Mouse (Mus musculus) forebrain, postnatal 0 days (tissue): ENCODE measurements around the gene Irf2bp1. TPM values are rescaled to one million over a fixed set of nuclear protein-coding genes. Genes with fewer than 3 reads are reported as not detected.
A peak's percentile ranks its signal among the peaks of the same experiment; 100 is the strongest.

Experiments
- ATAC-seq: fragments of 200-750 bp; cut with Nextera tagmentation; 2 replicates; pipeline ENCODE4 v1.8.0; 2017; ENCODE audit warnings: mild to moderate bottlenecking, moderate library complexity
- DNase-seq: peaks from one replicate; pipeline ENCODE4 v3.0.0-alpha.2; 2015
- H3K27ac ChIP-seq: fragments of 300-500 bp; sonication (generic); 2 replicates; pipeline ENCODE4 v1.5.1; 2014; ENCODE audit warnings: low read depth, mild to moderate bottlenecking, antibody characterized with exemption, low read length, moderate library complexity, mixed read lengths
- H3K27me3 ChIP-seq: fragments of 300-500 bp; sonication (generic); 2 replicates; pipeline ENCODE4 v1.6.1; 2014; ENCODE audit warnings: mild to moderate bottlenecking, low read length, mixed read lengths; ENCODE audit not compliant: insufficient read depth
- H3K36me3 ChIP-seq: fragments of 300-500 bp; sonication (generic); 2 replicates; pipeline ENCODE4 v1.6.1; 2014; ENCODE audit warnings: mild to moderate bottlenecking, moderate library complexity; ENCODE audit not compliant: insufficient read depth
- H3K4me1 ChIP-seq: fragments of 300-500 bp; sonication (generic); 2 replicates; pipeline ENCODE4 v1.6.1; 2014; ENCODE audit warnings: antibody characterized with exemption; ENCODE audit not compliant: insufficient read depth
- H3K4me2 ChIP-seq: fragments of 300-500 bp; sonication (generic); 2 replicates; pipeline ENCODE4 v1.6.1; 2014; ENCODE audit warnings: low read depth, mild to moderate bottlenecking, moderate library complexity
- H3K4me3 ChIP-seq: fragments of 300-500 bp; sonication (generic); 2 replicates; pipeline ENCODE4 v1.5.1; 2014; ENCODE audit warnings: low read depth, low read length, mixed read lengths
- H3K9ac ChIP-seq: fragments of 300-500 bp; sonication (generic); 2 replicates; pipeline ENCODE4 v1.6.1; 2014; ENCODE audit warnings: mild to moderate bottlenecking
- H3K9me3 ChIP-seq: fragments of 300-500 bp; sonication (generic); 2 replicates; pipeline ENCODE4 v1.6.1; 2016; ENCODE audit warnings: low read length
- CTCF ChIP-seq: sonication (generic); IDR thresholded peaks from 2 replicates; pipeline ENCODE4 v1.5.1; 2016; ENCODE audit warnings: antibody characterized with exemption, control low read depth, low read depth
- WGBS: fragments of 180-500 bp; shearing (Covaris S2); extraction: QIAGEN DNeasy Blood & Tissue Kit; methylation state at CpG from one replicate; pipeline ENCODE4 v1.1.7; 2014; 5-methylcytosine and 5-hydroxymethylcytosine counted together
- polyA plus RNA-seq: library from polyadenylated mRNA; unstranded; fragments of >200 nt; fragmentation: Nextera tagmentation; extraction: Ambion mirVana; gene quantifications from 2 replicates; pipeline ENCODE4 v1.2.1, GENCODE M21; 2015
- total RNA-seq: library from RNA; depleted of rRNA; stranded (reverse); fragments of >200 nt; gene quantifications from 2 replicates; pipeline ENCODE4 v1.2.3, GENCODE M21; 2014

The Irf2bp1 gene
- total and polyA plus RNA-seq, 2 experiments from 2014 or later = 27.2 to 129 TPM

- no peaks in the 10 kb centered on the region for H3K27me3 ChIP-seq
- no peaks in the 10 kb centered on the region for H3K4me1 ChIP-seq
- 70% methylated on average over 15 of the region's 15 CpGs for WGBS
- H3K27ac ChIP-seq = no peak overlapping the region
- H3K9me3 ChIP-seq = no peaks in the 10 kb centered on the region
- no peak for TF ChIP-seq CTCF
- no peak overlapping the region for H3K4me2 ChIP-seq
- H3K4me3 ChIP-seq = no peak overlapping the region
- DNase-seq (no peak), ATAC-seq (no peak)
- no peaks in the 10 kb centered on the region for H3K36me3 ChIP-seq
- H3K9ac ChIP-seq = no peak overlapping the region
Observed at GRCm38 (mm10) chr7:19014452-19014851, 10.6 kb downstream of the Irf2bp1 start.

GRCm38 (mm10) chr7:19016042-19016441 lies 12.2 kb downstream of the Irf2bp1 start:
- Histone ChIP-seq H3K27ac (no peak overlapping the region), H3K4me2 (no peak overlapping the region), H3K9me3 (no peaks in the 10 kb centered on the region), H3K36me3 (no peaks in the 10 kb centered on the region), H3K9ac (no peak overlapping the region), H3K4me3 (no peak overlapping the region), H3K27me3 (peaks cover 4% of the 10 kb centered on the region; the same call in 1 of the 2 replicates), H3K4me1 (no peaks in the 10 kb centered on the region)
- TF ChIP-seq CTCF = no peak
- no peak for ATAC-seq
- no peak for DNase-seq
- WGBS = 85% methylated on average over 4 of the region's 4 CpGs

- H3K9me3 ChIP-seq = no peaks in the 10 kb centered on the region
- no peak overlapping the region for H3K27ac ChIP-seq
- DNase-seq (no peak), ATAC-seq (no peak)
- TF ChIP-seq CTCF = no peak
- 92% methylated on average over 7 of the region's 7 CpGs for WGBS
- no peak overlapping the region for H3K9ac ChIP-seq
- peaks cover 20% of the 10 kb centered on the region for H3K27me3 ChIP-seq
- H3K36me3 ChIP-seq = no peaks in the 10 kb centered on the region
- H3K4me3 ChIP-seq = no peak overlapping the region
- H3K4me2 ChIP-seq = no peak overlapping the region
- no peaks in the 10 kb centered on the region for H3K4me1 ChIP-seq
Observed at GRCm38 (mm10) chr7:19017909-19018308, 14.1 kb downstream of the Irf2bp1 start.

GRCm38 (mm10) chr7:19021048-19021447 lies 17.2 kb downstream of the Irf2bp1 start:
- Histone ChIP-seq H3K36me3 (no peaks in the 10 kb centered on the region), H3K9ac (no peak overlapping the region), H3K4me1 (peaks cover 3% of the 10 kb centered on the region; the same call in 1 of the 2 replicates), H3K9me3 (no peaks in the 10 kb centered on the region), H3K4me3 (no peak overlapping the region), H3K4me2 (no peak overlapping the region), H3K27ac (no peak overlapping the region), H3K27me3 (peaks cover 27% of the 10 kb centered on the region)
- 26% methylated on average over 8 of the region's 8 CpGs for WGBS
- no peak for DNase-seq
- no peak for ATAC-seq
- no peak for TF ChIP-seq CTCF

GRCm38 (mm10) chr7:19022189-19022958 lies 18.5 kb downstream of the Irf2bp1 start:
- Histone ChIP-seq H3K27ac (no peak overlapping the region), H3K36me3 (no peaks in the 10 kb centered on the region), H3K27me3 (peaks cover 27% of the 10 kb centered on the region), H3K9ac (no peak overlapping the region), H3K4me2 (no peak overlapping the region), H3K9me3 (no peaks in the 10 kb centered on the region), H3K4me3 (no peak overlapping the region), H3K4me1 (peaks cover 3% of the 10 kb centered on the region; the same call in 1 of the 2 replicates)
- 63% methylated on average over 18 of the region's 18 CpGs for WGBS
- DNase-seq (no peak), ATAC-seq (no peak)
- no peak for TF ChIP-seq CTCF

DNA sequence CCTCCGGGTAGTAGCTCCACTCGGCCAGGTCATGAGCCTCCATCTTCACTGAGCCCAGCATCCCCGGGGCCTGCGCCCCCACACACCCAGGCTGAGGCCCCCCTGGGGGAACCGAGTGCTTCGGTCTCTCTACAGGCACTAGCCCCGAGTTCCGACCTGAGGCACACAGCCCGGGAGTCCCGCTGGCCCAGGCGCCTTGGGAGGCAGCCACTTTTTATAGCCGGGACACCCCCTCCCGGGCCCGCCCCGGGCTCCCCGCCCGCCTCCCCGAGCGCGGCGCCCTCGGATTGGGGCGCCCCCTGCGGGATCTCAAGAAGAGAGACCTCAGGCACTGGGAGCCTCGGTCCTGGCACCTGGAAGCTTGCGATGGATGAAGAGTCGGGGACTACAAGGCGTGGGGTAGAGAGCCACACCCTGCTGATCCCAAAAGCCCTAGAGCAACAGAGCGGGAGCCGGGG lies 19.5 kb downstream of the Irf2bp1 start, which contains the start of gene Foxa3:
TSS of gene Foxa3 (minus strand) at position 182 of the 458 bp plus-strand sequence.
- TF ChIP-seq CTCF = peak; percentile 23; the same call in 1 of the 2 replicates
- no peaks in the 10 kb centered on the region for H3K36me3 ChIP-seq
- ATAC-seq (peak; percentile 0; the same call in 1 of the 2 replicates), DNase-seq (no peak)
- WGBS = 6% methylated on average over 30 of the region's 30 CpGs
- peak within 1 kb of the TSS; percentile 69 for H3K27ac ChIP-seq
- peaks cover 27% of the 10 kb centered on the region for H3K27me3 ChIP-seq
- H3K4me2 ChIP-seq = peak within 1 kb of the TSS; percentile 84
- H3K4me1 ChIP-seq = peaks cover 3% of the 10 kb centered on the region; the same call in 1 of the 2 replicates
- H3K9ac ChIP-seq = peak within 1 kb of the TSS; percentile 84
- no peaks in the 10 kb centered on the region for H3K9me3 ChIP-seq
- H3K4me3 ChIP-seq = peak within 1 kb of the TSS; percentile 89

DNA sequence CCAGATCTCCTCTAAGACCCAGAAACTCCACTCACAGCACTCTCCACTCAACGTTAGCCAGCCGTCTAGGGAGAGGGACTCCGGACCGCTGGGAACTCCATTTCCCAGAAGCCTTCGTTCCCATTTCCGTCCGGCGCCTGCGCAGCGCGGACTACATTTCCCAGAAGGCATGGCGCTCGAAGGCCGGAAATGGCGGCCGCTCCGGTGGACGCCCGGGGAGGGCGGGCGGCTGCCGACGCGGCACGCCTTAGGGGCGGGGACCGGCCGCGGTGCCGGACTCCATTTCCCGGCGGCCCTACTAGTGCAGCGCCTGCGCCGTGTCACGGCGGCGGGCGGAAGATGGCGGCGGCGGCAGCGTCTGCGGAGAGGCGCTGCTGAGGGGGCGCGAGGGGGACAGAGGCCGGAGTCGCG lies 20.3 kb downstream of the Irf2bp1 start, which contains the start of gene Sympk:
TSS of gene Sympk (plus strand) at position 282 of the 411 bp plus-strand sequence.
- Histone ChIP-seq H3K4me3 (peak within 1 kb of the TSS; percentile 89), H3K9me3 (no peaks in the 10 kb centered on the region), H3K36me3 (peaks cover 5% of the 10 kb centered on the region), H3K9ac (peak within 1 kb of the TSS; percentile 84), H3K27me3 (peaks cover 27% of the 10 kb centered on the region), H3K4me1 (peaks cover 3% of the 10 kb centered on the region; the same call in 1 of the 2 replicates), H3K27ac (peak within 1 kb of the TSS; percentile 69), H3K4me2 (peak within 1 kb of the TSS; percentile 84)
- ATAC-seq = peak; percentile 97
- under 1% methylated on average over 50 of the region's 50 CpGs for WGBS
- TF ChIP-seq CTCF = no peak
- DNase-seq = peak; percentile 99
